Mouse (Mus musculus) erythroblast, embryonic 14.5 days (primary cell): ENCODE measurements around the gene Abtb2. TPM values are rescaled to one million over a fixed set of nuclear protein-coding genes. Genes with fewer than 3 reads are reported as not detected.

Experiments used
- H3K27me3 ChIP-seq: 2 replicates; pipeline ENCODE4 v1.6.1; 2012; ENCODE audit warnings: inconsistent platforms; ENCODE audit not compliant: control insufficient read depth
- H3K36me3 ChIP-seq: 2 replicates; pipeline ENCODE4 v1.6.1; 2012; ENCODE audit warnings: mild to moderate bottlenecking, inconsistent platforms; ENCODE audit not compliant: control insufficient read depth
- H3K4me1 ChIP-seq: 2 replicates; pipeline ENCODE4 v1.6.1; 2012; ENCODE audit warnings: inconsistent platforms; ENCODE audit not compliant: control insufficient read depth
- H3K4me3 ChIP-seq: replicated peaks from 2 replicates; pipeline ENCODE3; 2012; ENCODE audit warnings: moderate library complexity, mild to moderate bottlenecking, inconsistent platforms
- H3K9me3 ChIP-seq: 2 replicates; pipeline ENCODE4 v1.6.1; 2012; ENCODE audit warnings: low read length, inconsistent platforms, mixed read lengths; ENCODE audit not compliant: control insufficient read depth
- GATA1 ChIP-seq: IDR thresholded peaks from 2 replicates; pipeline ENCODE4 v1.6.1; 2012; ENCODE audit warnings: low read length, inconsistent platforms, mixed read lengths
- TAL1 ChIP-seq: IDR thresholded peaks from 3 replicates; pipeline ENCODE4 v1.6.1; 2012; ENCODE audit warnings: low read length, inconsistent platforms, mixed read lengths
- polyA plus RNA-seq: library from polyadenylated mRNA; stranded (reverse); fragments of >175 nt; gene quantifications from 2 replicates; pipeline ENCODE4 v1.2.3, GENCODE M21; 2012

The Abtb2 gene
- polyA plus RNA-seq, 1 experiment, result 0.12 TPM

GRCm38 (mm10) chr2:103565171-103565591, 929 bp upstream of the Abtb2 start:
- H3K4me3 ChIP-seq, result peak overlapping the region; percentile 64
- H3K36me3 ChIP-seq, result no peaks in the 10 kb centered on the region
- H3K9me3 ChIP-seq, result peaks cover 4% of the 10 kb centered on the region; the same call in 1 of the 2 replicates
- peaks cover 35% of the 10 kb centered on the region for H3K4me1 ChIP-seq
- peaks cover 82% of the 10 kb centered on the region for H3K27me3 ChIP-seq
- TF ChIP-seq GATA1 (no peak), TAL1 (no peak)

- Histone ChIP-seq H3K4me3 (peak overlapping the region; percentile 64), H3K9me3 (peaks cover 4% of the 10 kb centered on the region; the same call in 1 of the 2 replicates), H3K4me1 (peaks cover 35% of the 10 kb centered on the region), H3K27me3 (peaks cover 80% of the 10 kb centered on the region), H3K36me3 (no peaks in the 10 kb centered on the region)
- TF ChIP-seq GATA1 (no peak), TAL1 (no peak)
Measured at GRCm38 (mm10) chr2:103566423-103566712, 258 bp downstream of the Abtb2 start.

GRCm38 (mm10) chr2:103566713-103567521, 807 bp downstream of the Abtb2 start:
- no peak for TF ChIP-seq TAL1
- TF ChIP-seq GATA1, result no peak
- peaks cover 77% of the 10 kb centered on the region for H3K27me3 ChIP-seq
- no peaks in the 10 kb centered on the region for H3K36me3 ChIP-seq
- peak overlapping the region; percentile 64 for H3K4me3 ChIP-seq
- H3K4me1 ChIP-seq, result peaks cover 35% of the 10 kb centered on the region
- peaks cover 4% of the 10 kb centered on the region; the same call in 1 of the 2 replicates for H3K9me3 ChIP-seq

- peaks cover 72% of the 10 kb centered on the region for H3K27me3 ChIP-seq
- H3K9me3 ChIP-seq, result peaks cover 4% of the 10 kb centered on the region; the same call in 1 of the 2 replicates
- H3K4me3 ChIP-seq, result peak overlapping the region; percentile 64
- no peaks in the 10 kb centered on the region for H3K36me3 ChIP-seq
- TF ChIP-seq GATA1, result no peak
- no peak for TF ChIP-seq TAL1
- H3K4me1 ChIP-seq, result peaks cover 46% of the 10 kb centered on the region
Measured at GRCm38 (mm10) chr2:103568161-103568560, 2.1 kb downstream of the Abtb2 start.

- H3K27me3 ChIP-seq, result peaks cover 73% of the 10 kb centered on the region
- TF ChIP-seq TAL1 (no peak), GATA1 (no peak)
- no peak overlapping the region for H3K4me3 ChIP-seq
- H3K4me1 ChIP-seq, result peaks cover 46% of the 10 kb centered on the region
- peaks cover 4% of the 10 kb centered on the region; the same call in 1 of the 2 replicates for H3K9me3 ChIP-seq
- no peaks in the 10 kb centered on the region for H3K36me3 ChIP-seq
Measured at GRCm38 (mm10) chr2:103569716-103570115, 3.6 kb downstream of the Abtb2 start.

GRCm38 (mm10) chr2:103572354-103572753, 6.2 kb downstream of the Abtb2 start:
- H3K36me3 ChIP-seq, result no peaks in the 10 kb centered on the region
- peaks cover under 1% of the 10 kb centered on the region; the same call in 1 of the 2 replicates for H3K9me3 ChIP-seq
- no peak overlapping the region for H3K4me3 ChIP-seq
- H3K4me1 ChIP-seq, result peaks cover 21% of the 10 kb centered on the region
- H3K27me3 ChIP-seq, result peaks cover 56% of the 10 kb centered on the region
- TF ChIP-seq GATA1 (no peak), TAL1 (peak; percentile 47; the same call in 2 of the 3 replicates)

- peaks cover 36% of the 10 kb centered on the region for H3K27me3 ChIP-seq
- TF ChIP-seq GATA1 (no peak), TAL1 (no peak)
- no peaks in the 10 kb centered on the region for H3K9me3 ChIP-seq
Measured at GRCm38 (mm10) chr2:103576371-103576770, 10.3 kb downstream of the Abtb2 start.

GRCm38 (mm10) chr2:103577752-103578662, 11.9 kb downstream of the Abtb2 start:
- H3K4me3 ChIP-seq, result no peak overlapping the region
- peaks cover 20% of the 10 kb centered on the region for H3K4me1 ChIP-seq
- H3K27me3 ChIP-seq, result peaks cover 31% of the 10 kb centered on the region
- no peaks in the 10 kb centered on the region for H3K9me3 ChIP-seq
- no peaks in the 10 kb centered on the region for H3K36me3 ChIP-seq
- TF ChIP-seq TAL1 (no peak), GATA1 (no peak)

More at GRCm38 (mm10) chr2:103576371-103576770, 10.3 kb downstream of the Abtb2 start:
- Histone ChIP-seq H3K4me3 (no peak overlapping the region), H3K4me1 (peaks cover 14% of the 10 kb centered on the region), H3K36me3 (no peaks in the 10 kb centered on the region)
